Mouse (Mus musculus): ENCODE results near the gene Col18a1.
A peak's percentile ranks its signal among the peaks of the same experiment; 100 is the strongest.

Col18a1 gene

DNA sequence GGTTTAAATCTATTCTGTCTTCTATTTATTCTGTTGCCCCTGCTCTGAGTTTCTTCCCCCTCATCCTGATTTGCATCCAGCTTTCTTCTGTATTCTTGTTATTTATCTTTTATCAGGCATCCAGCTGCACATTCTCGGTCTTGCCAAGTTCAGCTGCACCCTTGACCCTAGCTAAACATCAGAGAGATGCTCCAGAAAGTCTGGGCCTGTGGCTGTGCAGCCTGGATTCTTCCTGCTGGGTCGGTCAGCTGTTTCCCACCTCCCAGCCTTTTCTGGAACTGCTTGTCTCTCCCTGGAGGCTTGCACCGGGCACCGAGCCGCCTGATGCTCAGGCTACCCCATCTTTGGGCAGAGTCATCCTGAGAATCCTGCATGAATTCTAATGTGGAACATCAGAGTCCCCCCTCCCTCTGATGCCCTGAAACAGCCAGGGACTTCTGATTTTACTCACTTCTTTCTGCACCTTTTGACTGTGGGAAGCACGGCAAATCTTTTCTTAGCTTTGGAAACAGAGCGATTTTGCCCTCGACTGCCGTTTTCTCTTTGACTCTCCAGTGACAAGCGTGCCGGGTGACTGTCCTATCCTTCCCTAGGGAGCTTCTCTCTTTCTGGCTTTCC, 103.8 kb downstream of the Col18a1 start:
- DNase-seq (ENCODE audit: low spot score): no peak

- DNase-seq (ENCODE audit: low spot score): no peak
These were observed 104.9 kb downstream of the Col18a1 start for GRCm38 (mm10) chr10:77061426-77061825.

- no peak for DNase-seq (ENCODE audit: low spot score)
These were observed 109.6 kb downstream of the Col18a1 start for GRCm38 (mm10) chr10:77056768-77057167.

- no peak for DNase-seq (ENCODE audit: low spot score)
These were observed 117.7 kb downstream of the Col18a1 start for GRCm38 (mm10) chr10:77048606-77049005.

GRCm38 (mm10) chr10:77048196-77048595, 118.2 kb downstream of the Col18a1 start:
- no peak for DNase-seq (ENCODE audit: low spot score)

GRCm38 (mm10) chr10:77038579-77039174, 127.7 kb downstream of the Col18a1 start:
- no peak for DNase-seq (ENCODE audit: low spot score)

- DNase-seq (ENCODE audit: low spot score): no peak
These were observed 130.9 kb downstream of the Col18a1 start for GRCm38 (mm10) chr10:77035487-77035886.

GRCm38 (mm10) chr10:77033323-77034025, 132.9 kb downstream of the Col18a1 start:
- peak; percentile 42 for DNase-seq (ENCODE audit: low spot score)

DNA sequence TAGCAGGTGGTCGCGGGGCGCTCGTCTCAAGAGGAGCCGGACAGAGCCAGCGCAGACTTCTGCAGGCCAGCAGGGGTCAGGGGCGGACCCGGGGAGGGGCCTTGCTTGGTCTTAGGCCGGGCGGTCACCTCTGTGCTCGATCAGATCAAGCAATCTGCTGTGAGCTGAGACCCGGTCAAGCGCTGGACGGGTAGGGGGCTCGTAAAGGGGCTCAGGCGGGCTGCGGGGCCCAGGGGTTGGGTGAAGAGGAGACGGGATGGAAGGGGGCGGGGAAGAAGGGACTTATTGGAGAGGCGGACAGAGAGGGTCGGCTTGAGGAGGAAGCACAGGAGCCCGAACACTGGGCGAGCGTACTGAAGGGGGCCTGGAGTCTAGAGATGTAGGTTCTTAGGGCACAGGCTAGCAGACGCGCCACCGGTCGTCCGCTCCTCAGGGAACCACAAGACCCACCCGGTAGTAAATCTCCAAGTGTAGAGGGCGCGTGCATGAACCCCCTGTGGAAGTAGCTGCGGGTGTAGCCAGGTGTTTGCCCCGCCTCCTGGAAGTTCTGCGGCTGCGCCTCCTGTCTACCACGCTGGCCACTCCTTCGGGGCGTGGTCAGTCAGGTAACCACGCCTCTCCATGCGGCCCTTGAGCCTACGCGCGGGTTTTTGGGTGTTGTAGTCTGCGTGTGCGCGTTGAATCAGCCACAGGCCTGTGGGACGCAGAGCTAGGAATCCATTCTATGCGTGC, 133.6 kb downstream of the Col18a1 start:
- DNase-seq (ENCODE audit: low spot score): peak; percentile 93

DNA sequence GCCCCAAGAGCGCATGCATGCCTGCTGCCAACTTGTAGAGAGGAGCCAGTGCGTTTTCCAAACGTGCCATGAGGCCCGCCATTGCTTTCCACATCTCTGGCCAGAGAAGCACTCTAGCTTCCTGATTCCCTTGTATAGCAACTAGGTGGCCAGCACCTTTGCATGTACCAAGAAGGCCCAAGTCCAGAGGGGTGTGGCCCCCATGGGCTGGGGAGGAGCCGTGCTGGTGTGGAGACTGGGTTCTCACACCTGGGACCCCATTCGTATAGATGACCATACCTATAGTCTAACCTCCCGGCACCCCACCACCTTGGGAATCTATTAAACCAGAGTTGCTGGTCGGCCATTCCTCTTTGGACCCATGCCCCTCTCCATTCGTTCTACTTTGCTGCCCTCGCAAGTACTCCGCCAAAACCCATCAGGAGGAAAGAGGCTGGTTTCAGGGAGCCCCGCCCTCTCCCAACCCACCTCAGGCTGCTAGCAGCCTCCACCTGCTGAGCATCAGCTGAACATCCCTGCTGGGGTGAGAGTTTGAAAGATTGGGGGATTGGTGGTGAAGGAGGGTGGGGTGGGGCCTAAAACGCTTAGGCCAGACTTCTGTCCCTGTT, 134.5 kb downstream of the Col18a1 start, which contains the start of gene Slc19a1:
TSS of gene Slc19a1 (plus strand) at position 474 of the 608 bp plus-strand sequence.
- DNase-seq (ENCODE audit: low spot score): no peak

GRCm38 (mm10) chr10:77030666-77031065, 135.7 kb downstream of the Col18a1 start:
- no peak for DNase-seq (ENCODE audit: low spot score)

DNA sequence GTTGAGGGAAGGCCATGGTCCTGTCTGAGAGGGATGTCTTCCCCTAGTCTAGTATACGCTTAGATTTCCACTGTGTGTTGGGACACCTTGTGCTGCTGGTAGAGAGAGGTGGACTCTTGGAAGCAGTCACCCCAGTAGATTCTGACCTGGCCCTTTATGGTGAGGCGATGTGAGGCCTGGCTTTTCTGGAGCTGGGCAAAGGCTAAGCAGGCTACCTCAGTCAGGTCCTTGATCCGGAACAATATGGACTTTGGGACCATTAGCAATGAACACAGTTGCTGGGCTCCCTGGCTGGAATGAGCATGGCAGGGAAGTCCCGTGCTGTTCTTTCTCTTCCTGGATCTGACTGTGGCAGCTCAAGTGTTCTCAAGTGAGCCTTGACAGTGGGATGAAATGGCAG, 136.6 kb downstream of the Col18a1 start:
- DNase-seq (ENCODE audit: low spot score): no peak

DNA sequence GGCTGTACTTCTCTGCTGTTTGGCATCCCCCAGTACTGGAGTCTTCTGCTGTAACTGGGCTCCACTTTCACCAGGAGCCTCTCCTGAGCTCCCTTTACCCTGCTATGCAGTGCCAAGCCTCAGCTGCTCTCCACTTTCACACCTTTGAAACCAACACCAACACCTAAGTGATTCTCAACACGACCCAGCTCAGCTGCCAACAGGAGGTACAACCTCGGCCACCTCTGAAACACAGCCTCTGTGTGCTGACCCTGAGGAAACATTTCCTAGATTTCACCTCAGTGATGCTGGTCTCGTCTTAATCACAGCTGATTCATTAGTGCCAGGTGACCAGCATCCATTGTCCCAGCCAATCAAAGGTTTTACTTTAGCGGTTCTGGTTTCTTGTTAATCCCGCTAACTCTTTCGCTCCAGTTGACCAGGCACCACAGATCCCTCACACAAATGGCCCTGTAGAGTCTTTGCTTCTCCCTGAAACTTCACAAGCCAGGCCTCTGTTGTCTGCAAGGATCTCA, 137.5 kb downstream of the Col18a1 start:
- no peak for DNase-seq (ENCODE audit: low spot score)

DNA sequence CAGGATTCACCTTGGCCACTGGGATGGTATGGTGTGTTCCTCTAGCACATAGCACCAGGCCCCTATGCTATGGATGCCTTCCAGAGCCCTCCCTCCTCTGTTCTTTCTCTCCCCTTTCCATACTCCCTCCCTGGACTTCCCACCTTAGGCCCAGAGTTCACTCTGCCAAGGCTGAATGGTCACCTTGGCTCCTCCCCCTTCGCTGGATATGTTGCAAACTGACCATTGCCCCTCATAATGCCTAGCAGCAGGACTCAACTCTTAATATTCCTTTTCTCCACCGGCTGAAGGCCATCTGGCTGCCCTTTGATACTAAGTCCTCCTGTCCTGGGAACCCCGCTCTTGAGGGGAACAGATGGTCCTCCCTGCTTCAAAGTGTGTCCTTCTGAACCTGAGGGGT, 139.4 kb downstream of the Col18a1 start:
- peak; percentile 75 for DNase-seq (ENCODE audit: low spot score)

- no peak for DNase-seq (ENCODE audit: low spot score)
These were observed 142.1 kb downstream of the Col18a1 start for GRCm38 (mm10) chr10:77024231-77024630.

DNA sequence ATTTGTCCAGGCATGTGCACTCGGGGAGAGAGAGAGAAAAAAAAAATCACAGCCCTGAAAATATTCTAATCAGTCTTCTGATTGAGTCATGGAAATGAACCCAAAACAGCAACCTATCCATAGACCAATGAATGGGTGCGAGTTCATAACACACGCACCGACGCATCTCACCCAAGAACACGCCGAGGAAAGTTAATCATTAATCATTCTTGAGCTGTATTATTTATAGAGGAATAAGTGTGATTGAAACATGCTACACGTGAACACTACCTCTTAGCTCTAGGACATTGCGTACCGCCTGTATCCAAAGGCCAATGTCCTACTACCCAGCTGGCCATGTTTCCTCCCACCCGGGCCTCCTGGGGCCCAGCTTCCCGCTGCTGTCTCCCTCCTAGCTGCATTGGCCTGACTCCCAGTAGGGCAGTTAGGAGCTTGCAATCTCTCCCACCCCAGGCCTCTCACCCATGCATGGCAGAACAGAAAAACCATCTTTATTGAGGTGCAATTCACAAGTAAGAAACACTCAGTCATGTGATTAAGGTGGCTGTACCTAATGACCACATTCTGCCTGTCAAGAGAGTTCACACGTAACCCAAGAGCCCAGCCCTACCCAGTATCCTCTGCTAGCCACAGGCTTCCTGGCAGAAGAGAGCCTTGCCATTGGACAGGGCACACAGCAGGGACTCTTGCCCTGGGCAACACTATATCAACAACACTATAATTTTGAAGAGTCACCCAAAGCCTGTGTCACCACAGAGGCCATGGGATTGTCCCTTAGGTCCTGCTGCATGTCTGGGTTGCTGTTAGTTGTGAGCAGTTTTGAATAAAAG, 143.8 kb downstream of the Col18a1 start:
- DNase-seq (ENCODE audit: low spot score): no peak

GRCm38 (mm10) chr10:77021399-77022052, 144.8 kb downstream of the Col18a1 start:
- peak; percentile 70 for DNase-seq (ENCODE audit: low spot score)

DNA sequence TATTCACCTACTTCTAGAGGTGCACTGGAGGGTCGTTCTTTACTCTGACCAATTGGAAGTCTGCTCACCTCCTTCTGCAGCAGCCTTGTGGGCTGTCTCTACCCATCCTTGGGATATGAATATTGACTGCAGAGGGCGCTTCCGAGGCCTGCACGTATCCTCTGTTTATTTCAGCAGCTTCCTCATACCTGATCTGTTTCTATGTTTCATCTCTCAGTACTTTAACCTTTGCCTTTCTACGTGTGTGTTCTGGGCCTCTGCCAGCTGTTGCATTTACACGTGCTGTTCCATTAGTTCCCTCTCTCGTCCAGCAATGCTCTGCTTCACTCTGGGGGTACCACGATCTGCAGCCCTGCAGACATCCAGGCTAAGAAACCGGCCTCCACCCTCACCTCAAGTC, 148.7 kb downstream of the Col18a1 start:
- no peak for DNase-seq (ENCODE audit: low spot score)

DNA sequence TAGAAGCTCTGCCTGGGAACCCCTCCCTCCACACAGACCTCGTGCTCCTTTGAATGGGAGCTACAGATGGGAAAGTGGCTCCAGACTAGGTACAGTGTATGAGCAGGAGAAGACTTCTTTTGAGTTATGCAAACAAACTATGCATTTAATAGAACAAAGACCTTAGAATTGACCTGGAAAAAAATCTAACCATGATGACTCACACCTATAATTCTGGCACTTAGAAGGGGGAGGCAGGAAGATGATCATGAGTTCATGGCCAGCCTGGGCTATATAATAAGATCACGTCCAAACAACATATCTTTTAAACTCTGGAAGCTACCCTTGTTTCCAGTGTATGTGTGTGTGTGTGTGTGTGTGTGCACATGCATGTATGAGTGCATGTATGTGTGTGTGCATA, 149.3 kb downstream of the Col18a1 start:
- no peak for DNase-seq (ENCODE audit: low spot score)

DNA sequence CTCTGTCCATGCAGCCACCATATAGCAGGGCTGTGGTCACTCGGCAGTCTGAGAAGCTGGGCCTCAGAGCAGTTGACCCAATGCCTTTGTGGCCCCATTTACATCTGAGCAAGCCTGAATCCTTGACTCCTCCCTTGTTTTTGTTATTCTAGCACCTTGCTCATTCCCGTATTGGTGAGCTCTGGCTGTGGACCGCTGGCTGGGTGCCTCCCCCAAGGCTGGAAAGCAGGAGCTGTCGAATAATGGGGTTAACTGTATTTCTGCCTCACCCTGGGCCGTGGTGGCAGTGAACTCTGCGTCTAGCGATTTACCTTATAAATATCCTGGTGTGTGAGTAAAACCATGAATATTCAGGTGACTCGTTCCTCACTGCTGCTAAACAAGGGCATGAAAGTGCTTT, 149.8 kb downstream of the Col18a1 start:
- DNase-seq (ENCODE audit: low spot score): no peak

DNA sequence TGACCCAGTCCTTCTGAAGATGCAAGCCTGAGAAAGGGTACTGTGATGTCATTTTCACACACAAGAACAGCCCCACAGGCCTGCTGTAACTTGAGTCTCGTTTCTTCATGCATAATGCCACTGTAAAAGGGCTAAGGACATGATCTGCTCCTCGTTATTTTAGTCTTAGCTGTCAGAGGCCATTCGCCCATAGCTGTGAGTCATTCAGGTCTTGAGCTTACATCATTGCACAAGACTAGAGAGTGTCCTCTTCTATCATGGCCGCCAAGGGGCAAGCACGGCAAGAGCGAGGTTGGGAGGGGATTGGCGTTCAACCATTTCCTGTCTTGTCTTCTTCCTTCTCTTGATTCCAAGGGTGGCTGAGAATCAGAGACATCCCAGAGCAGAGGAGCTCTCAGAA, 150.3 kb downstream of the Col18a1 start:
- DNase-seq (ENCODE audit: low spot score): no peak
